8 mouse cellular contexts compared by ENCODE assay signal in genomic region chr16:87494955-87495655, GRCm38 (mm10). TPM values are rescaled to one million over a fixed set of nuclear protein-coding genes. Genes with fewer than 3 reads are reported as not detected.
DNase-seq lines count a peak whose midpoint lies in the region; ATAC-seq and TF ChIP-seq lines count a peak whose summit lies in the region.

No protein-coding gene starts in this region.

- no peak for TF ChIP-seq POLR2A in ES-Bruce4 (IDR thresholded peaks at IDR 0.05; ENCODE audit: insufficient read depth, low read length)

- ATAC-seq in heart, embryonic 15.5 days (replicated peaks; ENCODE audit: insufficient number of reproducible peaks, insufficient read depth, low FRiP score, low read depth) = peak; percentile 23; the same call in 1 of the 2 replicates
- ATAC-seq in hindbrain, embryonic 15.5 days (ENCODE audit: low FRiP score, low read depth) = peak; percentile 65
- peak; percentile 51 for ATAC-seq in midbrain, embryonic 11.5 days (ENCODE audit: low FRiP score)

- H3K4me3 ChIP-seq in heart, embryonic 15.5 days = peak overlapping the region; percentile 74
- peak overlapping the region; percentile 97 for H3K4me3 ChIP-seq in ES-Bruce4 (ENCODE audit: low read depth, low read length)
- H3K4me3 ChIP-seq in embryonic facial prominence, embryonic 10.5 days = peak overlapping the region; percentile 94
- H3K4me3 ChIP-seq in hindbrain, embryonic 15.5 days = peak overlapping the region; percentile 61
- peak overlapping the region; percentile 91 for H3K4me3 ChIP-seq in midbrain, embryonic 11.5 days (ENCODE audit: low read depth, low read length)

- H3K4me2 ChIP-seq in heart, embryonic 15.5 days = peak overlapping the region; percentile 71
- H3K4me2 ChIP-seq in hindbrain, embryonic 15.5 days = peak overlapping the region; percentile 83
- H3K4me2 ChIP-seq in midbrain, embryonic 11.5 days = peak overlapping the region; percentile 82

- peak overlapping the region; percentile 82 for H3K27ac ChIP-seq in heart, embryonic 15.5 days
- no peak overlapping the region for H3K27ac ChIP-seq in ES-Bruce4 (ENCODE audit: insufficient read depth, low read length)
- H3K27ac ChIP-seq in embryonic facial prominence, embryonic 10.5 days (replicated peaks) = peak overlapping the region; percentile 97
- H3K27ac ChIP-seq in hindbrain, embryonic 15.5 days (replicated peaks) = peak overlapping the region; percentile 80
- H3K27ac ChIP-seq in midbrain, embryonic 11.5 days (ENCODE audit: low read depth, low read length) = peak overlapping the region; percentile 47; the same call in 1 of the 2 replicates

- peak overlapping the region; percentile 87 for H3K9ac ChIP-seq in heart, embryonic 15.5 days
- peak overlapping the region; percentile 95 for H3K9ac ChIP-seq in ES-Bruce4 (ENCODE audit: low read depth, poor library complexity, severe bottlenecking)
- H3K9ac ChIP-seq in hindbrain, embryonic 15.5 days = peak overlapping the region; percentile 71
- H3K9ac ChIP-seq in midbrain, embryonic 11.5 days (ENCODE audit: low read length) = peak overlapping the region; percentile 95

- no peaks in the 10 kb centered on the region for H3K27me3 ChIP-seq in heart, embryonic 15.5 days
- H3K27me3 ChIP-seq in ES-Bruce4 (ENCODE audit: control insufficient read depth, insufficient read depth, low read length, poor library complexity, severe bottlenecking) = no peaks in the 10 kb centered on the region
- no peaks in the 10 kb centered on the region for H3K27me3 ChIP-seq in embryonic facial prominence, embryonic 10.5 days (replicated peaks; ENCODE audit: low read depth, poor library complexity, severe bottlenecking)
- H3K27me3 ChIP-seq in hindbrain, embryonic 15.5 days = no peaks in the 10 kb centered on the region
- H3K27me3 ChIP-seq in midbrain, embryonic 11.5 days (ENCODE audit: control insufficient read depth, insufficient read depth, low read length) = no peaks in the 10 kb centered on the region

- H3K9me3 ChIP-seq in heart, embryonic 15.5 days (replicated peaks) = no peaks in the 10 kb centered on the region
- no peaks in the 10 kb centered on the region for H3K9me3 ChIP-seq in ES-Bruce4 (replicated peaks; ENCODE audit: control insufficient read depth, insufficient read depth, low read length, poor library complexity, severe bottlenecking)
- H3K9me3 ChIP-seq in embryonic facial prominence, embryonic 10.5 days = no peaks in the 10 kb centered on the region
- no peaks in the 10 kb centered on the region for H3K9me3 ChIP-seq in hindbrain, embryonic 15.5 days
- H3K9me3 ChIP-seq in midbrain, embryonic 11.5 days (ENCODE audit: control insufficient read depth, low read length) = no peaks in the 10 kb centered on the region

- H3K4me1 ChIP-seq in heart, embryonic 15.5 days (replicated peaks) = peaks cover 13% of the 10 kb centered on the region
- H3K4me1 ChIP-seq in ES-Bruce4 (ENCODE audit: control insufficient read depth, insufficient read depth, low read length) = no peaks in the 10 kb centered on the region
- peaks cover 17% of the 10 kb centered on the region for H3K4me1 ChIP-seq in embryonic facial prominence, embryonic 10.5 days
- H3K4me1 ChIP-seq in hindbrain, embryonic 15.5 days (replicated peaks) = peaks cover 23% of the 10 kb centered on the region
- peaks cover 14% of the 10 kb centered on the region for H3K4me1 ChIP-seq in midbrain, embryonic 11.5 days (ENCODE audit: control insufficient read depth, insufficient read depth, low read length)

- under 1% methylated on average over 39 of the region's 39 CpGs for WGBS in heart, embryonic 15.5 days
- under 1% methylated on average over 39 of the region's 39 CpGs for WGBS in embryonic facial prominence, embryonic 10.5 days
- WGBS in hindbrain, embryonic 15.5 days = under 1% methylated on average over 39 of the region's 39 CpGs
- under 1% methylated on average over 37 of the region's 39 CpGs for WGBS in midbrain, embryonic 11.5 days

- H3K36me3 ChIP-seq in heart, embryonic 15.5 days = peaks cover 39% of the 10 kb centered on the region
- H3K36me3 ChIP-seq in ES-Bruce4 (ENCODE audit: control insufficient read depth, insufficient read depth, low read length, poor library complexity, severe bottlenecking) = peaks cover 40% of the 10 kb centered on the region
- H3K36me3 ChIP-seq in embryonic facial prominence, embryonic 10.5 days (replicated peaks) = peaks cover 43% of the 10 kb centered on the region
- H3K36me3 ChIP-seq in hindbrain, embryonic 15.5 days = peaks cover 37% of the 10 kb centered on the region
- H3K36me3 ChIP-seq in midbrain, embryonic 11.5 days (ENCODE audit: control insufficient read depth, insufficient read depth, low read length) = peaks cover 9% of the 10 kb centered on the region; the same call in 1 of the 2 replicates

- intact Hi-C loops in heart, postnatal 14 days (cut with DNase I) = loop anchor here (5.0 kb wide), 1 partner anchor 38 kb away; no protein-coding TSS in a partner anchor

- TF ChIP-seq CTCF in ES-Bruce4 (IDR thresholded peaks at IDR 0.05; ENCODE audit: low read depth, low read length) = no peak

- TF ChIP-seq EP300 in ES-Bruce4 (IDR thresholded peaks at IDR 0.05; ENCODE audit: insufficient read depth, low read depth, low read length) = no peak

- no peak for DNase-seq in heart, postnatal 14 days
- no peak for DNase-seq in embryonic facial prominence, embryonic 10.5 days (ENCODE audit: low spot score)
- DNase-seq in midbrain, embryonic 11.5 days (ENCODE audit: low spot score, missing footprints) = peak; percentile 92
- no peak for DNase-seq in natural killer cell, adult 2 months (ENCODE audit: low spot score in 2 of 2)
- DNase-seq in adrenal gland, postnatal 4 days (ENCODE audit: low spot score in 2 of 2) = no peak

RNA-seq across cellular contexts. Expression of gene Cct8, which starts 0.6 kb away (rescaled TPM):
- 282 and 291 TPM in 2 replicates for polyA plus RNA-seq in heart, embryonic 15.5 days (2015; fragmentation: Nextera tagmentation; extraction: Ambion mirVana)
- total RNA-seq in heart, postnatal 14 days (2021) = 100 to 1,000 TPM; 154 to 165 TPM
- 653 and 655 TPM in 2 replicates for polyA plus RNA-seq in ES-Bruce4 (2011; ENCODE audit: insufficient read depth, insufficient read length, low read depth, missing spikeins)
- polyA plus RNA-seq in embryonic facial prominence, embryonic 10.5 days (2016; fragmentation: Nextera tagmentation; extraction: Ambion mirVana) = 691 and 710 TPM in 2 replicates
- 375 and 387 TPM in 2 replicates for polyA plus RNA-seq in hindbrain, embryonic 15.5 days (2015; fragmentation: Nextera tagmentation; extraction: Ambion mirVana)
- 693 and 743 TPM in 2 replicates for polyA plus RNA-seq in midbrain, embryonic 11.5 days (2014; fragmentation: Nextera tagmentation; extraction: Ambion mirVana)
- 100 to 1,000 TPM; 216 to 221 TPM for total RNA-seq in adrenal gland, postnatal 4 days (2021)

RNA-seq across cellular contexts. Expression of gene Usp16, which starts 40.6 kb away (rescaled TPM):
- 33.2 and 36.8 TPM in 2 replicates for polyA plus RNA-seq in heart, embryonic 15.5 days (2015; fragmentation: Nextera tagmentation; extraction: Ambion mirVana)
- total RNA-seq in heart, postnatal 14 days (2021) = 10 to 100 TPM; 34.6 to 46.0 TPM
- polyA plus RNA-seq in ES-Bruce4 (2011; ENCODE audit: insufficient read depth, insufficient read length, low read depth, missing spikeins) = 48.6 and 50.4 TPM in 2 replicates
- 38.3 and 42.8 TPM in 2 replicates for polyA plus RNA-seq in embryonic facial prominence, embryonic 10.5 days (2016; fragmentation: Nextera tagmentation; extraction: Ambion mirVana)
- polyA plus RNA-seq in hindbrain, embryonic 15.5 days (2015; fragmentation: Nextera tagmentation; extraction: Ambion mirVana) = 42.9 and 50.6 TPM in 2 replicates
- polyA plus RNA-seq in midbrain, embryonic 11.5 days (2014; fragmentation: Nextera tagmentation; extraction: Ambion mirVana) = 43.0 and 50.6 TPM in 2 replicates
- total RNA-seq in adrenal gland, postnatal 4 days (2021) = 10 to 100 TPM; 69.4 to 69.6 TPM

RNA-seq across cellular contexts. Expression of gene Rwdd2b, which starts 54.7 kb away (rescaled TPM):
- polyA plus RNA-seq in heart, embryonic 15.5 days (2015; fragmentation: Nextera tagmentation; extraction: Ambion mirVana) = 10.9 and 11.1 TPM in 2 replicates
- total RNA-seq in heart, postnatal 14 days (2021) = 1 to 10 TPM; 5.8 TPM
- 4.3 and 6.6 TPM in 2 replicates for polyA plus RNA-seq in ES-Bruce4 (2011; ENCODE audit: insufficient read depth, insufficient read length, low read depth, missing spikeins)
- polyA plus RNA-seq in embryonic facial prominence, embryonic 10.5 days (2016; fragmentation: Nextera tagmentation; extraction: Ambion mirVana) = 11.3 and 12.7 TPM in 2 replicates
- polyA plus RNA-seq in hindbrain, embryonic 15.5 days (2015; fragmentation: Nextera tagmentation; extraction: Ambion mirVana) = 14.6 and 15.2 TPM in 2 replicates
- polyA plus RNA-seq in midbrain, embryonic 11.5 days (2014; fragmentation: Nextera tagmentation; extraction: Ambion mirVana) = 12.1 and 14.7 TPM in 2 replicates
- 10 to 100 TPM; 10.2 to 10.6 TPM for total RNA-seq in adrenal gland, postnatal 4 days (2021)

RNA-seq across cellular contexts. Expression of gene Map3k7cl, which starts 58.0 kb away (rescaled TPM):
- polyA plus RNA-seq in heart, embryonic 15.5 days (2015; fragmentation: Nextera tagmentation; extraction: Ambion mirVana) = 1.0 and 1.3 TPM in 2 replicates
- 1 to 10 TPM; 2.7 to 3.6 TPM for total RNA-seq in heart, postnatal 14 days (2021)
- polyA plus RNA-seq in ES-Bruce4 (2011; ENCODE audit: insufficient read depth, insufficient read length, low read depth, missing spikeins) = not detected in 2 replicates
- polyA plus RNA-seq in embryonic facial prominence, embryonic 10.5 days (2016; fragmentation: Nextera tagmentation; extraction: Ambion mirVana) = not detected in 2 replicates
- polyA plus RNA-seq in hindbrain, embryonic 15.5 days (2015; fragmentation: Nextera tagmentation; extraction: Ambion mirVana) = not detected in 2 replicates
- polyA plus RNA-seq in midbrain, embryonic 11.5 days (2014; fragmentation: Nextera tagmentation; extraction: Ambion mirVana) = not detected in 2 replicates
- 1 to 10 TPM; 3.8 to 7.0 TPM for total RNA-seq in adrenal gland, postnatal 4 days (2021)
